ENCODE assay signal across 8 mouse cellular contexts in genomic region chr2:168114699-168115350, GRCm38 (mm10). TPM values are rescaled to one million over a fixed set of nuclear protein-coding genes. Genes with fewer than 3 reads are reported as not detected.
DNase-seq lines count a peak whose midpoint lies in the region; ATAC-seq lines count a peak whose summit lies in the region.

No protein-coding gene starts in this region.

- peak overlapping the region; percentile 28 for H3K4me3 ChIP-seq in limb, embryonic 10.5 days
- H3K4me3 ChIP-seq in midbrain, embryonic 11.5 days (ENCODE audit: low read depth, low read length), result no peak overlapping the region
- no peak overlapping the region for H3K4me3 ChIP-seq in stomach, embryonic 14.5 days (ENCODE audit: low read depth, low read length)

- peaks cover 46% of the 10 kb centered on the region for H3K4me1 ChIP-seq in limb, embryonic 10.5 days
- H3K4me1 ChIP-seq in midbrain, embryonic 11.5 days (ENCODE audit: control insufficient read depth, insufficient read depth, low read length), result peaks cover 10% of the 10 kb centered on the region
- H3K4me1 ChIP-seq in stomach, embryonic 14.5 days (ENCODE audit: control insufficient read depth, insufficient read depth, low read length), result peaks cover 19% of the 10 kb centered on the region

- peak; percentile 75 for ATAC-seq in midbrain, embryonic 11.5 days (ENCODE audit: low FRiP score)
- ATAC-seq in stomach, embryonic 14.5 days (ENCODE audit: insufficient number of reproducible peaks, insufficient read depth, low FRiP score, low read depth), result peak; percentile 78

- no peak overlapping the region for H3K4me2 ChIP-seq in midbrain, embryonic 11.5 days
- 0 out of 2 replicates have a peak overlapping the region, but pooled peaks have one; percentile 10 for H3K4me2 ChIP-seq in stomach, embryonic 14.5 days (replicated peaks; ENCODE audit: low read depth, low read length)

- peak overlapping the region; percentile 95 for H3K27ac ChIP-seq in limb, embryonic 10.5 days
- H3K27ac ChIP-seq in midbrain, embryonic 11.5 days (ENCODE audit: low read depth, low read length), result 0 out of 2 replicates have a peak overlapping the region, but pooled peaks have one; percentile 20
- peak overlapping the region; percentile 71 for H3K27ac ChIP-seq in stomach, embryonic 14.5 days (ENCODE audit: low read length)

- DNase-seq in NIH3T3 (ENCODE audit: low read depth), result peak; percentile 95
- peak; percentile 95 for DNase-seq in embryo, embryonic 11 days
- peak; percentile 41 to 53 for DNase-seq in gastrocnemius, postnatal 36 days
- peak; percentile 27 for DNase-seq in induced T-regulatory cell, adult 2 months (ENCODE audit: low read depth)
- peak; percentile 97 for DNase-seq in limb, embryonic 10.5 days (ENCODE audit: low spot score)
- peak; percentile 98 for DNase-seq in midbrain, embryonic 11.5 days (ENCODE audit: low spot score, missing footprints)
- DNase-seq in cerebellum, adult 9-10 months, result no peak

- intact Hi-C loops in gastrocnemius, postnatal 36 days (cut with DNase I), result loop anchor here (5.0 to 10.0 kb wide), 2 partner anchors 92 to 330 kb away; partner anchors contain the start of gene Adnp

- H3K9ac ChIP-seq in midbrain, embryonic 11.5 days (ENCODE audit: low read length), result peak overlapping the region; percentile 34
- 0 out of 2 replicates have a peak overlapping the region, but pooled peaks have one; percentile 3 for H3K9ac ChIP-seq in stomach, embryonic 14.5 days (replicated peaks; ENCODE audit: low read depth, low read length)

- no peaks in the 10 kb centered on the region for H3K9me3 ChIP-seq in limb, embryonic 10.5 days (replicated peaks)
- no peaks in the 10 kb centered on the region for H3K9me3 ChIP-seq in midbrain, embryonic 11.5 days (ENCODE audit: control insufficient read depth, low read length)
- H3K9me3 ChIP-seq in stomach, embryonic 14.5 days (ENCODE audit: control insufficient read depth, low read depth, low read length), result no peaks in the 10 kb centered on the region

- H3K27me3 ChIP-seq in limb, embryonic 10.5 days (ENCODE audit: low read depth, poor library complexity, severe bottlenecking), result peaks cover 25% of the 10 kb centered on the region
- 0 out of 2 replicates have a peak, but pooled peaks cover 2% of the 10 kb centered on the region for H3K27me3 ChIP-seq in midbrain, embryonic 11.5 days (ENCODE audit: control insufficient read depth, insufficient read depth, low read length)
- H3K27me3 ChIP-seq in stomach, embryonic 14.5 days (ENCODE audit: control insufficient read depth, insufficient read depth, low read length), result no peaks in the 10 kb centered on the region

- 18% methylated on average over 17 of the region's 17 CpGs for WGBS in limb, embryonic 10.5 days
- WGBS in midbrain, embryonic 11.5 days, result 11% methylated on average over 17 of the region's 17 CpGs
- 15% methylated on average over 17 of the region's 17 CpGs for WGBS in stomach, embryonic 14.5 days

- H3K36me3 ChIP-seq in limb, embryonic 10.5 days, result no peaks in the 10 kb centered on the region
- no peaks in the 10 kb centered on the region for H3K36me3 ChIP-seq in midbrain, embryonic 11.5 days (ENCODE audit: control insufficient read depth, insufficient read depth, low read length)
- H3K36me3 ChIP-seq in stomach, embryonic 14.5 days (ENCODE audit: control insufficient read depth, insufficient read depth, low read length), result no peaks in the 10 kb centered on the region

RNA-seq across cellular contexts. Expression of gene Pard6b, which starts 34.0 kb away (rescaled TPM):
- under 1 TPM; 0.69 to 0.91 TPM for total RNA-seq in gastrocnemius, postnatal 36 days (2021)
- 4.5 and 6.0 TPM in 2 replicates for polyA plus RNA-seq in limb, embryonic 10.5 days (2016; fragmentation: Nextera tagmentation; extraction: Ambion mirVana)
- polyA plus RNA-seq in midbrain, embryonic 11.5 days (2014; fragmentation: Nextera tagmentation; extraction: Ambion mirVana), result 6.5 and 8.0 TPM in 2 replicates
- 12.3 and 13.2 TPM in 2 replicates for polyA plus RNA-seq in stomach, embryonic 14.5 days (2014; fragmentation: Nextera tagmentation; extraction: Ambion mirVana)

Comparison
In these comparisons a context has a peak if more than half of its experiments do, and no peak if none do; other contexts are left out.
1. H3K27ac ChIP-seq: peak in every context shown above with its lines; median percentile 95 in limb, embryonic 10.5 days; 71 in stomach, embryonic 14.5 days; 20 in midbrain, embryonic 11.5 days.